Mouse (Mus musculus): ENCODE measurements around the gene Hsd11b1. TPM values are rescaled to one million over a fixed set of nuclear protein-coding genes. Genes with fewer than 3 reads are reported as not detected.
"Not testable (repeated sequence)": the region's sequence is repeated elsewhere in the genome, so short reads cannot be mapped to it uniquely, and the experiment has no call there.

The Hsd11b1 gene
- polyA plus RNA-seq, 1 experiment from 2014 or later: 3.0 TPM

GRCm38 (mm10) chr1:193287578-193287977 lies 23.7 kb upstream of the Hsd11b1 start:
- 42% methylated on average over 2 of the region's 2 CpGs for WGBS
- ATAC-seq (ENCODE audit: low FRiP score, low TSS enrichment): no peak

GRCm38 (mm10) chr1:193285766-193286325 lies 22.0 kb upstream of the Hsd11b1 start:
- H3K27me3 ChIP-seq (ENCODE audit: control insufficient read depth, insufficient read depth, low read length); H3K4me2 ChIP-seq (replicated peaks; ENCODE audit: low read depth); ATAC-seq (ENCODE audit: low FRiP score, low TSS enrichment); H3K9me3 ChIP-seq (ENCODE audit: control insufficient read depth, low read length); H3K4me1 ChIP-seq (replicated peaks; ENCODE audit: control insufficient read depth, insufficient read depth); H3K36me3 ChIP-seq (ENCODE audit: control insufficient read depth, insufficient read depth, low read length); DNase-seq (ENCODE audit: low spot score); H3K4me3 ChIP-seq (ENCODE audit: low read depth, low read length); H3K9ac ChIP-seq (ENCODE audit: low read length); H3K27ac ChIP-seq (replicated peaks): not testable (repeated sequence)
- 83% methylated on average over 3 of the region's 3 CpGs for WGBS

More at GRCm38 (mm10) chr1:193287578-193287977, 23.7 kb upstream of the Hsd11b1 start:
- H3K9me3 ChIP-seq (ENCODE audit: control insufficient read depth, low read length): no peaks in the 10 kb centered on the region
- H3K4me3 ChIP-seq (ENCODE audit: low read depth, low read length): no peak overlapping the region
- H3K4me1 ChIP-seq (replicated peaks; ENCODE audit: control insufficient read depth, insufficient read depth): no peaks in the 10 kb centered on the region
- DNase-seq (ENCODE audit: low spot score): no peak
- H3K27me3 ChIP-seq (ENCODE audit: control insufficient read depth, insufficient read depth, low read length): no peaks in the 10 kb centered on the region
- H3K36me3 ChIP-seq (ENCODE audit: control insufficient read depth, insufficient read depth, low read length): no peaks in the 10 kb centered on the region
- no peak overlapping the region for H3K9ac ChIP-seq (ENCODE audit: low read length)
- no peak overlapping the region for H3K4me2 ChIP-seq (replicated peaks; ENCODE audit: low read depth)
- no peak overlapping the region for H3K27ac ChIP-seq (replicated peaks)
- TF ChIP-seq CTCF (IDR thresholded peaks at IDR 0.05; ENCODE audit: low read depth): no peak

GRCm38 (mm10) chr1:193284228-193284779 lies 20.4 kb upstream of the Hsd11b1 start:
- no peak overlapping the region for H3K4me2 ChIP-seq (replicated peaks; ENCODE audit: low read depth)
- no peaks in the 10 kb centered on the region for H3K36me3 ChIP-seq (ENCODE audit: control insufficient read depth, insufficient read depth, low read length)
- H3K27ac ChIP-seq (replicated peaks): no peak overlapping the region
- no peak overlapping the region for H3K4me3 ChIP-seq (ENCODE audit: low read depth, low read length)
- H3K9me3 ChIP-seq (ENCODE audit: control insufficient read depth, low read length): no peaks in the 10 kb centered on the region
- WGBS: 77% methylated on average over 7 of the region's 7 CpGs
- no peaks in the 10 kb centered on the region for H3K4me1 ChIP-seq (replicated peaks; ENCODE audit: control insufficient read depth, insufficient read depth)
- DNase-seq (ENCODE audit: low spot score) (no peak), ATAC-seq (ENCODE audit: low FRiP score, low TSS enrichment) (no peak)
- TF ChIP-seq EP300 (optimal IDR thresholded peaks at IDR 0.05): no peak
- TF ChIP-seq CTCF (IDR thresholded peaks at IDR 0.05; ENCODE audit: low read depth): no peak
- H3K9ac ChIP-seq (ENCODE audit: low read length): no peak overlapping the region
- H3K27me3 ChIP-seq (ENCODE audit: control insufficient read depth, insufficient read depth, low read length): no peaks in the 10 kb centered on the region

- H3K4me1 ChIP-seq (replicated peaks; ENCODE audit: control insufficient read depth, insufficient read depth): no peaks in the 10 kb centered on the region
- H3K9me3 ChIP-seq (ENCODE audit: control insufficient read depth, low read length): no peaks in the 10 kb centered on the region
- ATAC-seq (ENCODE audit: low FRiP score, low TSS enrichment) (no peak), DNase-seq (ENCODE audit: low spot score) (no peak)
- no peaks in the 10 kb centered on the region for H3K27me3 ChIP-seq (ENCODE audit: control insufficient read depth, insufficient read depth, low read length)
- WGBS: 74% methylated on average over 2 of the region's 2 CpGs
- no peak overlapping the region for H3K9ac ChIP-seq (ENCODE audit: low read length)
- no peak overlapping the region for H3K4me3 ChIP-seq (ENCODE audit: low read depth, low read length)
- TF ChIP-seq CTCF (IDR thresholded peaks at IDR 0.05; ENCODE audit: low read depth) (no peak), EP300 (optimal IDR thresholded peaks at IDR 0.05) (no peak)
- H3K27ac ChIP-seq (replicated peaks): no peak overlapping the region
- H3K4me2 ChIP-seq (replicated peaks; ENCODE audit: low read depth): no peak overlapping the region
- no peaks in the 10 kb centered on the region for H3K36me3 ChIP-seq (ENCODE audit: control insufficient read depth, insufficient read depth, low read length)
Observed at GRCm38 (mm10) chr1:193281344-193281743, 17.5 kb upstream of the Hsd11b1 start.

- Histone ChIP-seq H3K36me3 (ENCODE audit: control insufficient read depth, insufficient read depth, low read length) (no peaks in the 10 kb centered on the region), H3K27me3 (ENCODE audit: control insufficient read depth, insufficient read depth, low read length) (no peaks in the 10 kb centered on the region), H3K4me3 (ENCODE audit: low read depth, low read length) (no peak overlapping the region), H3K4me1 (replicated peaks; ENCODE audit: control insufficient read depth, insufficient read depth) (no peaks in the 10 kb centered on the region), H3K9ac (ENCODE audit: low read length) (no peak overlapping the region), H3K4me2 (replicated peaks; ENCODE audit: low read depth) (no peak overlapping the region), H3K27ac (replicated peaks) (no peak overlapping the region), H3K9me3 (ENCODE audit: control insufficient read depth, low read length) (no peaks in the 10 kb centered on the region)
- WGBS: 78% methylated on average over 4 of the region's 4 CpGs
- no peak for DNase-seq (ENCODE audit: low spot score)
- TF ChIP-seq CTCF (IDR thresholded peaks at IDR 0.05; ENCODE audit: low read depth) (no peak), EP300 (optimal IDR thresholded peaks at IDR 0.05) (no peak)
- no peak for ATAC-seq (ENCODE audit: low FRiP score, low TSS enrichment)
Observed at GRCm38 (mm10) chr1:193279492-193279891, 15.6 kb upstream of the Hsd11b1 start.

- WGBS: 67% methylated on average over 6 of the region's 6 CpGs
- Histone ChIP-seq H3K4me3 (ENCODE audit: low read depth, low read length) (no peak overlapping the region), H3K36me3 (ENCODE audit: control insufficient read depth, insufficient read depth, low read length) (no peaks in the 10 kb centered on the region), H3K4me2 (replicated peaks; ENCODE audit: low read depth) (no peak overlapping the region), H3K4me1 (replicated peaks; ENCODE audit: control insufficient read depth, insufficient read depth) (no peaks in the 10 kb centered on the region), H3K27me3 (ENCODE audit: control insufficient read depth, insufficient read depth, low read length) (no peaks in the 10 kb centered on the region), H3K9ac (ENCODE audit: low read length) (no peak overlapping the region), H3K27ac (replicated peaks) (no peak overlapping the region), H3K9me3 (ENCODE audit: control insufficient read depth, low read length) (no peaks in the 10 kb centered on the region)
- ATAC-seq (ENCODE audit: low FRiP score, low TSS enrichment) (no peak), DNase-seq (ENCODE audit: low spot score) (no peak)
- TF ChIP-seq EP300 (optimal IDR thresholded peaks at IDR 0.05): no peak
- TF ChIP-seq CTCF (IDR thresholded peaks at IDR 0.05; ENCODE audit: low read depth): no peak
Observed at GRCm38 (mm10) chr1:193278414-193279045, 14.7 kb upstream of the Hsd11b1 start.
